Mouse (Mus musculus): ENCODE measurements around the gene Fam160a1.

GRCm38 (mm10) chr3:85776126-85776525, 41.0 kb downstream of the Fam160a1 start:
- TF ChIP-seq CTCF (IDR thresholded peaks at IDR 0.05; ENCODE audit: control insufficient read depth, insufficient read depth, insufficient read length) (no peak), MAX (IDR thresholded peaks at IDR 0.05) (no peak), USF1 (IDR thresholded peaks at IDR 0.05; ENCODE audit: low read depth) (no peak), CEBPB (IDR thresholded peaks at IDR 0.05; ENCODE audit: low read depth) (no peak)

All from C2C12 (cell line).